Mouse (Mus musculus) lung, embryonic 14.5 days (tissue): ENCODE data around the gene Mertk. TPM values are rescaled to one million over a fixed set of nuclear protein-coding genes. Genes with fewer than 3 reads are reported as not detected.

Experiments used
- ATAC-seq: fragments of 200-750 bp; cut with Nextera tagmentation; 2 replicates; pipeline ENCODE4 v1.8.0; 2017; ENCODE audit warnings: mild to moderate bottlenecking, moderate TSS enrichment, moderate library complexity; ENCODE audit not compliant: insufficient read depth
- DNase-seq: peaks from one replicate; pipeline ENCODE4 v3.0.0-alpha.2; 2015
- H3K27ac ChIP-seq: fragments of 300-500 bp; sonication (generic); 2 replicates; pipeline ENCODE4 v1.5.1; 2014; ENCODE audit warnings: low read depth, mild to moderate bottlenecking, moderate library complexity
- H3K27me3 ChIP-seq: fragments of 300-500 bp; sonication (generic); 2 replicates; pipeline ENCODE4 v1.6.1; 2014; ENCODE audit warnings: low read length, control low read depth; ENCODE audit not compliant: insufficient read depth
- H3K36me3 ChIP-seq: fragments of 300-500 bp; sonication (generic); 2 replicates; pipeline ENCODE4 v1.6.1; 2014; ENCODE audit warnings: control low read depth; ENCODE audit not compliant: insufficient read depth
- H3K4me1 ChIP-seq: fragments of 300-500 bp; sonication (generic); 2 replicates; pipeline ENCODE4 v1.6.1; 2014; ENCODE audit warnings: antibody characterized with exemption, control low read depth; ENCODE audit not compliant: insufficient read depth
- H3K4me2 ChIP-seq: fragments of 300-500 bp; sonication (generic); 2 replicates; pipeline ENCODE4 v1.6.1; 2014; ENCODE audit warnings: mild to moderate bottlenecking
- H3K4me3 ChIP-seq: fragments of 300-500 bp; sonication (generic); 2 replicates; pipeline ENCODE4 v1.5.1; 2014; ENCODE audit warnings: low read depth, low read length
- H3K9ac ChIP-seq: fragments of 300-500 bp; sonication (generic); 2 replicates; pipeline ENCODE4 v1.6.1; 2014
- H3K9me3 ChIP-seq: fragments of 300-500 bp; sonication (generic); 2 replicates; pipeline ENCODE4 v1.6.1; 2016; ENCODE audit warnings: low read depth, low read length, control low read depth
- CTCF ChIP-seq: IDR thresholded peaks from 2 replicates; pipeline ENCODE4 v1.5.1; 2016; ENCODE audit warnings: antibody characterized with exemption, low read depth
- WGBS: fragments of 180-500 bp; shearing (Covaris S2); extraction: QIAGEN DNeasy Blood & Tissue Kit; methylation state at CpG from one replicate; pipeline ENCODE4 v1.1.7; 2014; 5-methylcytosine and 5-hydroxymethylcytosine counted together
- polyA plus RNA-seq: library from polyadenylated mRNA; unstranded; fragments of >200 nt; fragmentation: Nextera tagmentation; extraction: Ambion mirVana; gene quantifications from 2 replicates; pipeline ENCODE4 v1.2.1, GENCODE M21; 2014

Mertk gene
- polyA plus RNA-seq, 1 experiment from 2014 or later, result 4.5 TPM

DNA sequence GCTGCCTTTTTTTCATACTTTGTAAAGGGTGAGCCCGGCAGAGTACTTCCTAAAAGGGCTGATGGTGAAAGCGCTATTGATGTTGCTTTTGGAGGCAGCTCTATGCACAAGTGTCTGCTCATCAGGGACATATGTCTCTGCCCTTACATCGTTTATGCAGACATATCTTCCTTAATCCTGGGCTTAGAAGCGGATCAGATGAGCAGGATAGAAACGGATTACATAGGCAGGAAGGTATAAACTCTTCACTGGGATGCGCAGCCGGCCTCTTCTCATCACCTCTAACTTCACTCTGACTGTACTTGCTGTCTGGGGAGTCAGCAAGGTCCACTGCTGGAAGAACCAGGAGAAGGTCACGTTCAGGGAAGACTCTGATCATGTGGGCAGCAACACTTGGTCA lies 138.8 kb downstream of the Mertk start:
- H3K4me2 ChIP-seq, result no peak overlapping the region
- peaks cover 56% of the 10 kb centered on the region for H3K36me3 ChIP-seq
- WGBS, result 84% methylated on average over 8 of the region's 8 CpGs
- H3K27ac ChIP-seq, result peak overlapping the region; percentile 3; the same call in 1 of the 2 replicates
- no peak overlapping the region for H3K9ac ChIP-seq
- H3K4me1 ChIP-seq, result no peaks in the 10 kb centered on the region
- H3K9me3 ChIP-seq, result no peaks in the 10 kb centered on the region
- H3K4me3 ChIP-seq, result no peak overlapping the region
- no peak for TF ChIP-seq CTCF
- DNase-seq (no peak), ATAC-seq (no peak)
- H3K27me3 ChIP-seq, result no peaks in the 10 kb centered on the region

DNA sequence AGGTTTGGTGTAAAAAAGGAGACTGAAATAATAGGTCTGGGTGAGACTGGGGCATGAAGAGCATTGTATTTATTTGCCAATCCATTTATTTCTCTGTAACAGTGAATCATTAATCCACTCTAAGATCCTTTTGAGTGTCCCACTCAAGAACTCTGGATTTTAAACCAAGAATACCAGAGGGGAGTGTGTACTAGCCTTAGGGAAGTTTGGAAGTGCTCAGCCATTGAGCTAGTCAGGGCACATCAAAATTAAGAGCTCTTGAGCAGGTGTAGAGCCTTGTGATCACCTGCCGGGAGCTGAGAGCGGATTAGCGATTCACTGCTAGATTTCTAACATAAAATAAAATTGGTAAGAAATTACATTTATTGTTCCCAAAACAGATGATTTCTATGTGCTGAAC lies 139.9 kb downstream of the Mertk start:
- H3K27ac ChIP-seq, result no peak overlapping the region
- peaks cover 56% of the 10 kb centered on the region for H3K36me3 ChIP-seq
- 79% methylated on average over 3 of the region's 3 CpGs for WGBS

GRCm38 (mm10) chr2:128839501-128839900 lies 140.7 kb downstream of the Mertk start:
- no peak overlapping the region for H3K4me3 ChIP-seq
- ATAC-seq (peak; percentile 44; the same call in 1 of the 2 replicates), DNase-seq (peak; percentile 30)
- WGBS, result 47% methylated on average over 2 of the region's 2 CpGs
- no peaks in the 10 kb centered on the region for H3K9me3 ChIP-seq
- peaks cover 54% of the 10 kb centered on the region for H3K36me3 ChIP-seq
- peak overlapping the region; percentile 34; the same call in 1 of the 2 replicates for H3K27ac ChIP-seq
- no peaks in the 10 kb centered on the region for H3K4me1 ChIP-seq
- no peak overlapping the region for H3K4me2 ChIP-seq
- no peaks in the 10 kb centered on the region for H3K27me3 ChIP-seq
- no peak overlapping the region for H3K9ac ChIP-seq
- no peak for TF ChIP-seq CTCF

More for the DNA sequence above, 139.9 kb downstream of the Mertk start:
- no peaks in the 10 kb centered on the region for H3K9me3 ChIP-seq
- ATAC-seq, result no peak
- no peak for TF ChIP-seq CTCF
- H3K4me1 ChIP-seq, result no peaks in the 10 kb centered on the region
- H3K4me2 ChIP-seq, result no peak overlapping the region
- no peak overlapping the region for H3K4me3 ChIP-seq
- H3K9ac ChIP-seq, result no peak overlapping the region
- DNase-seq, result peak; percentile 20
- H3K27me3 ChIP-seq, result no peaks in the 10 kb centered on the region

DNA sequence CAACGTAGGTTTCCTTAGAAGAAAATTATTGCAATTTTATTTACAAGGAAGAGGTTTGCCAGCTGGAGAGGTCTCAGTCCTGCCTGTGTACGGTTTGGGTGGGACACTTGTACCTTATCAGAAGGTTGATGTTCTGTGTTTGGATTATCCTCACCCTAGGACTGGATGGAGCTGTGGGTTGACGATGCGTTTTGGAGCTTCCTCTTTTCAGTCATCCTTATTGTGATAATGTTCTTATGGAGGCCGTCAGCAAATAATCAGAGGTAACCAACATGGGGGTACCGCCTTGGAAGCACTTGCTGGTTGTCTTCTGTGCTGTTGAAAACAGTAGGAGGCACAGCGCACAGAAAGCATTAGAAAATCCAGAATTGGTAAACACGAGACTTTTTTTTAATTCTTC lies 143.7 kb downstream of the Mertk start:
- no peak for TF ChIP-seq CTCF
- ATAC-seq (no peak), DNase-seq (no peak)
- WGBS, result 74% methylated on average over 8 of the region's 8 CpGs
- Histone ChIP-seq H3K36me3 (peaks cover 47% of the 10 kb centered on the region), H3K27me3 (no peaks in the 10 kb centered on the region), H3K27ac (no peak overlapping the region), H3K9me3 (no peaks in the 10 kb centered on the region), H3K4me1 (no peaks in the 10 kb centered on the region), H3K4me3 (no peak overlapping the region), H3K4me2 (no peak overlapping the region), H3K9ac (no peak overlapping the region)

- Histone ChIP-seq H3K27ac (no peak overlapping the region), H3K4me3 (no peak overlapping the region), H3K4me1 (no peaks in the 10 kb centered on the region), H3K9ac (no peak overlapping the region), H3K27me3 (no peaks in the 10 kb centered on the region), H3K4me2 (no peak overlapping the region), H3K9me3 (no peaks in the 10 kb centered on the region), H3K36me3 (peaks cover 64% of the 10 kb centered on the region)
- ATAC-seq (no peak), DNase-seq (no peak)
- no peak for TF ChIP-seq CTCF
- WGBS, result 92% methylated on average over 2 of the region's 2 CpGs
Observed at GRCm38 (mm10) chr2:128850036-128850435, 151.3 kb downstream of the Mertk start.

Other genes with a start within 250 kb of the Mertk start
- gene Spdye4c, start 107.7 kb upstream of the Mertk start, polyA plus RNA-seq, result not detected in 2 replicates
- 91.2 and 92.7 TPM in 2 replicates for gene Anapc1, start 11.6 kb upstream of the Mertk start, polyA plus RNA-seq
- 29.5 and 30.2 TPM in 2 replicates for gene Tmem87b, start 119.2 kb downstream of the Mertk start, polyA plus RNA-seq
- gene Fbln7, start 164.0 kb downstream of the Mertk start, polyA plus RNA-seq, result 7.5 and 9.1 TPM in 2 replicates
- gene Zc3h8, start 245.1 kb downstream of the Mertk start, polyA plus RNA-seq, result 7.9 and 8.2 TPM in 2 replicates